Mouse (Mus musculus) midbrain, postnatal 0 days (tissue): Measurements from ENCODE around the gene Mlf1. TPM values are rescaled to one million over a fixed set of nuclear protein-coding genes. Genes with fewer than 3 reads are reported as not detected.

ENCODE experiments used
- ATAC-seq: fragments of 200-750 bp; cut with Nextera tagmentation; 2 replicates; pipeline ENCODE4 v1.8.0; 2017; ENCODE audit warnings: moderate number of reproducible peaks, mild to moderate bottlenecking, moderate TSS enrichment, moderate library complexity; ENCODE audit not compliant: low FRiP score
- DNase-seq: peaks from one replicate; pipeline ENCODE4 v3.0.0-alpha.2; 2015; ENCODE audit warnings: low spot score
- H3K27ac ChIP-seq: fragments of 300-500 bp; sonication (generic); 2 replicates; pipeline ENCODE4 v1.5.1; 2014; ENCODE audit warnings: low read depth, mild to moderate bottlenecking, low read length, mixed read lengths
- H3K27me3 ChIP-seq: fragments of 300-500 bp; sonication (generic); 2 replicates; pipeline ENCODE4 v1.6.1; 2014; ENCODE audit warnings: low read length, control low read depth, mixed read lengths; ENCODE audit not compliant: insufficient read depth
- H3K36me3 ChIP-seq: fragments of 300-500 bp; sonication (generic); 2 replicates; pipeline ENCODE4 v1.6.1; 2014; ENCODE audit warnings: low read length, control low read depth, mixed read lengths; ENCODE audit not compliant: insufficient read depth
- H3K4me1 ChIP-seq: fragments of 300-500 bp; sonication (generic); 2 replicates; pipeline ENCODE4 v1.6.1; 2014; ENCODE audit warnings: mild to moderate bottlenecking, control low read depth, antibody characterized with exemption, low read length, mixed read lengths; ENCODE audit not compliant: insufficient read depth
- H3K4me2 ChIP-seq: fragments of 300-500 bp; sonication (generic); 2 replicates; pipeline ENCODE4 v1.6.1; 2014; ENCODE audit warnings: low read depth, mild to moderate bottlenecking, low read length, mixed read lengths; ENCODE audit not compliant: poor library complexity, severe bottlenecking
- H3K4me3 ChIP-seq: fragments of 300-500 bp; sonication (generic); 2 replicates; pipeline ENCODE4 v1.5.1; 2014; ENCODE audit warnings: low read depth, mild to moderate bottlenecking, low read length, moderate library complexity
- H3K9ac ChIP-seq: fragments of 300-500 bp; sonication (generic); replicated peaks from 2 replicates; pipeline ENCODE4 v1.6.1; 2014; ENCODE audit warnings: mild to moderate bottlenecking, low read length, moderate library complexity, mixed read lengths; ENCODE audit not compliant: poor library complexity, severe bottlenecking
- H3K9me3 ChIP-seq: fragments of 300-500 bp; sonication (generic); 2 replicates; pipeline ENCODE4 v1.6.1; 2016; ENCODE audit warnings: low read length, control low read depth
- CTCF ChIP-seq: IDR thresholded peaks from 2 replicates; pipeline ENCODE4 v1.5.1; 2016; ENCODE audit warnings: antibody characterized with exemption, mild to moderate bottlenecking
- WGBS: fragments of 180-500 bp; shearing (Covaris S2); extraction: QIAGEN DNeasy Blood & Tissue Kit; methylation state at CpG from one replicate; pipeline ENCODE4 v1.1.7; 2014; 5-methylcytosine and 5-hydroxymethylcytosine counted together
- polyA plus RNA-seq: library from polyadenylated mRNA; unstranded; fragments of >200 nt; fragmentation: Nextera tagmentation; extraction: Ambion mirVana; gene quantifications from 2 replicates; pipeline ENCODE4 v1.2.1, GENCODE M21; 2015
- total RNA-seq: library from RNA; depleted of rRNA; stranded (reverse); fragments of >200 nt; gene quantifications from 2 replicates; pipeline ENCODE4 v1.2.3, GENCODE M21; 2014; rRNA removed

Mlf1 gene
- total and polyA plus RNA-seq, 2 experiments from 2014 or later, result 6.2 to 28.8 TPM

GRCm38 (mm10) chr3:67378215-67378614, 4.3 kb downstream of the Mlf1 start:
- H3K27ac ChIP-seq, result no peak overlapping the region
- no peak for TF ChIP-seq CTCF
- DNase-seq (no peak), ATAC-seq (no peak)
- H3K4me1 ChIP-seq, result no peaks in the 10 kb centered on the region
- no peak overlapping the region for H3K4me2 ChIP-seq
- H3K27me3 ChIP-seq, result no peaks in the 10 kb centered on the region
- H3K36me3 ChIP-seq, result no peaks in the 10 kb centered on the region
- H3K4me3 ChIP-seq, result no peak overlapping the region
- no peaks in the 10 kb centered on the region for H3K9me3 ChIP-seq
- no peak overlapping the region for H3K9ac ChIP-seq

GRCm38 (mm10) chr3:67429338-67429998, 55.6 kb downstream of the Mlf1 start:
- Histone ChIP-seq H3K4me2 (peak overlapping the region; percentile 92), H3K27ac (peak overlapping the region; percentile 38), H3K9ac (0 out of 2 replicates have a peak overlapping the region, but pooled peaks have one; percentile 44), H3K4me3 (peak overlapping the region; percentile 99), H3K36me3 (peaks cover 19% of the 10 kb centered on the region), H3K27me3 (no peaks in the 10 kb centered on the region), H3K9me3 (no peaks in the 10 kb centered on the region), H3K4me1 (no peaks in the 10 kb centered on the region)
- ATAC-seq (peak; percentile 86), DNase-seq (peak; percentile 13)
- WGBS, result 34% methylated on average over 8 of the region's 8 CpGs
- TF ChIP-seq CTCF, result peak; percentile 69

DNA sequence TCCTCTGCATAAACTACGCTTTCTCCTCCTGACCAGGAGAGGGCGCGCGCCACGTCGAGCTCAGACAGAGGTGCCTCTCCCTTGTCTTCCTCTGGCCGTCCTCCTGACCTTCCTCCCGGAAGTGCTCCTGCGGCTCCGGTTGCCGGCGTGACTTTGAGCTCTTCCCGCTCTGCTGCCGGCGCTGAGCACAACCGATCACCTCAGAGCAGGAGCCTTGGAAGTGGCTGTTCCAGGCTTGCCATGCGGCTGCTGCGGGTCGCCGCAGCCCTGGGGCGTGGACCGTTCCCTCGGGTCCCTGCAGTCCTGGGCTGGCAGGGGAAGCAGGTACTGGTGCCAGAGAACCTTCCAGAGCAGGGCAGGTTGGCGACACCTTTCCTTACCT, 56.1 kb downstream of the Mlf1 start, which contains the start of gene Gfm1:
Gene Gfm1, plus strand, starts transcription at position 98 of the 382 bp plus-strand sequence.
- Histone ChIP-seq H3K36me3 (peaks cover 22% of the 10 kb centered on the region), H3K9ac (peak within 1 kb of the TSS; percentile 93), H3K9me3 (no peaks in the 10 kb centered on the region), H3K4me1 (no peaks in the 10 kb centered on the region), H3K4me3 (peak within 1 kb of the TSS; percentile 99), H3K27me3 (no peaks in the 10 kb centered on the region), H3K27ac (peak within 1 kb of the TSS; percentile 65), H3K4me2 (peak within 1 kb of the TSS; percentile 92)
- peak; percentile 93 for DNase-seq
- peak; percentile 94 for TF ChIP-seq CTCF
- ATAC-seq, result peak; percentile 96
- 0% methylated on average over 24 of the region's 24 CpGs for WGBS

GRCm38 (mm10) chr3:67434011-67434410, 60.1 kb downstream of the Mlf1 start:
- no peaks in the 10 kb centered on the region for H3K9me3 ChIP-seq
- H3K36me3 ChIP-seq, result peaks cover 45% of the 10 kb centered on the region
- no peak for TF ChIP-seq CTCF
- no peak overlapping the region for H3K4me3 ChIP-seq
- H3K9ac ChIP-seq, result no peak overlapping the region
- WGBS, result 96% methylated on average over 6 of the region's 6 CpGs
- ATAC-seq, result no peak
- DNase-seq, result no peak
- H3K4me1 ChIP-seq, result no peaks in the 10 kb centered on the region
- H3K27ac ChIP-seq, result no peak overlapping the region
- no peak overlapping the region for H3K4me2 ChIP-seq
- no peaks in the 10 kb centered on the region for H3K27me3 ChIP-seq

- Histone ChIP-seq H3K4me3 (no peak overlapping the region), H3K9me3 (no peaks in the 10 kb centered on the region), H3K4me2 (no peak overlapping the region), H3K36me3 (peaks cover 42% of the 10 kb centered on the region), H3K4me1 (no peaks in the 10 kb centered on the region), H3K27ac (no peak overlapping the region), H3K27me3 (no peaks in the 10 kb centered on the region), H3K9ac (no peak overlapping the region)
- ATAC-seq (no peak), DNase-seq (no peak)
- WGBS, result 97% methylated on average over 2 of the region's 2 CpGs
- TF ChIP-seq CTCF, result peak; percentile 45
Measured at GRCm38 (mm10) chr3:67447143-67447542, 73.2 kb downstream of the Mlf1 start.

Other genes with a start within 250 kb of the Mlf1 start
- gene Gm17402, start 1.1 kb downstream of the Mlf1 start, total RNA-seq, result not detected in 2 replicates
- gene Gm17402, start 1.1 kb downstream of the Mlf1 start, polyA plus RNA-seq, result not detected in 2 replicates
- gene Gfm1, start 56.0 kb downstream of the Mlf1 start, total RNA-seq, result 25.4 and 29.1 TPM in 2 replicates
- 21.3 and 22.1 TPM in 2 replicates for gene Gfm1, start 56.0 kb downstream of the Mlf1 start, polyA plus RNA-seq
- gene Lxn, start 89.8 kb downstream of the Mlf1 start, total RNA-seq, result 74.9 and 84.5 TPM in 2 replicates
- gene Lxn, start 89.8 kb downstream of the Mlf1 start, polyA plus RNA-seq, result 189 and 212 TPM in 2 replicates
- 4.2 and 6.1 TPM in 2 replicates for gene Rarres1, start 141.4 kb downstream of the Mlf1 start, total RNA-seq
- 5.9 and 6.3 TPM in 2 replicates for gene Rarres1, start 141.4 kb downstream of the Mlf1 start, polyA plus RNA-seq
- gene Mfsd1, start 208.6 kb downstream of the Mlf1 start, total RNA-seq, result 24.7 and 26.0 TPM in 2 replicates
- gene Mfsd1, start 208.6 kb downstream of the Mlf1 start, polyA plus RNA-seq, result 25.8 and 27.7 TPM in 2 replicates